Mouse (Mus musculus): ENCODE data around the gene Zfp618.

DNA sequence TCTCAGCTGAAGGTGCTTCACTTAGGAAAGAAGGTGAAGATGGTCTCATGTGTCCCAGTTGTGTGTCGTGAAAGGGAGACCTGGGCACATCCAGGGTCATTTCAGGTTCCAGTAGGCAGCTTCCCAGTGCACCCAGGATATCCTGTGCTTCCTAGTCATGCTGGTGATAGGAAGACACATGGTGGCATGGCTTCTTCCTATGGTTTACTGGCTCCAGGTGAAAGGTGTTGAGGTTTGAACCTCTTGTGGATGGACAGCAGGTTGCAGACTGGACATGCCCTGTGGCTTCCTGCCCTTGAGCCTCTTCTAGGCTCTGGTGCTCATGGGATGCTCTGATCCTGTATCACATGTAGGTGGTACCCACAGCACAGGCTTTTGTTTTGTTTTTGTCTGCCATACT lies 37.0 kb downstream of the Zfp618 start:
- TF ChIP-seq POLR2A (IDR thresholded peaks at IDR 0.05; ENCODE audit: borderline replicate concordance, extremely low read depth, low read depth, low read length) (no peak), CTCF (IDR thresholded peaks at IDR 0.05; ENCODE audit: insufficient read depth, low read length) (no peak)
